Mouse (Mus musculus) lung, postnatal 0 days (tissue): Measurements from ENCODE around the gene Tmem59. TPM values are rescaled to one million over a fixed set of nuclear protein-coding genes. Genes with fewer than 3 reads are reported as not detected.

Experiments used
- ATAC-seq: fragments of 200-750 bp; cut with Nextera tagmentation; 2 replicates; pipeline ENCODE4 v1.8.0; 2017; ENCODE audit warnings: moderate library complexity
- DNase-seq: peaks from one replicate; pipeline ENCODE4 v3.0.0-alpha.2; 2016; ENCODE audit warnings: low spot score
- H3K27ac ChIP-seq: fragments of 300-500 bp; sonication (generic); 2 replicates; pipeline ENCODE4 v1.5.1; 2014; ENCODE audit warnings: antibody characterized with exemption, mild to moderate bottlenecking, low read length, mixed read lengths
- H3K27me3 ChIP-seq: fragments of 300-500 bp; sonication (generic); replicated peaks from 2 replicates; pipeline ENCODE4 v1.6.1; 2014; ENCODE audit warnings: low read length, mixed read lengths; ENCODE audit not compliant: insufficient read depth
- H3K36me3 ChIP-seq: fragments of 300-500 bp; sonication (generic); 2 replicates; pipeline ENCODE4 v1.6.1; 2014; ENCODE audit warnings: low read length, mixed read lengths; ENCODE audit not compliant: insufficient read depth
- H3K4me1 ChIP-seq: fragments of 300-500 bp; sonication (generic); 2 replicates; pipeline ENCODE4 v1.6.1; 2014; ENCODE audit warnings: antibody characterized with exemption, low read depth, low read length, mixed read lengths; ENCODE audit not compliant: insufficient read depth
- H3K4me2 ChIP-seq: fragments of 300-500 bp; sonication (generic); replicated peaks from 2 replicates; pipeline ENCODE4 v1.6.1; 2014; ENCODE audit warnings: low read depth, mild to moderate bottlenecking, low read length, moderate library complexity, mixed read lengths
- H3K4me3 ChIP-seq: fragments of 300-500 bp; sonication (generic); 2 replicates; pipeline ENCODE4 v1.5.1; 2014; ENCODE audit warnings: low read depth, low read length
- H3K9ac ChIP-seq: fragments of 300-500 bp; sonication (generic); replicated peaks from 2 replicates; pipeline ENCODE4 v1.6.1; 2014; ENCODE audit warnings: low read depth, mild to moderate bottlenecking
- H3K9me3 ChIP-seq: fragments of 300-500 bp; sonication (generic); 2 replicates; pipeline ENCODE4 v1.6.1; 2016; ENCODE audit warnings: low read length, mixed read lengths
- CTCF ChIP-seq: IDR thresholded peaks from 2 replicates; pipeline ENCODE4 v1.5.1; 2016; ENCODE audit warnings: antibody characterized with exemption, mild to moderate bottlenecking
- EP300 ChIP-seq: IDR thresholded peaks from 2 replicates; pipeline ENCODE4 v1.6.1; 2016; ENCODE audit warnings: antibody characterized with exemption, mild to moderate bottlenecking, control low read depth
- WGBS: fragments of 180-500 bp; shearing (Covaris S2); extraction: QIAGEN DNeasy Blood & Tissue Kit; methylation state at CpG from one replicate; pipeline ENCODE4 v1.1.7; 2014; 5-methylcytosine and 5-hydroxymethylcytosine counted together
- polyA plus RNA-seq: library from polyadenylated mRNA; unstranded; fragments of >200 nt; fragmentation: Nextera tagmentation; extraction: Ambion mirVana; gene quantifications from 2 replicates; pipeline ENCODE4 v1.2.1, GENCODE M21; 2015

Gene Tmem59
- polyA plus RNA-seq, 1 experiment from 2014 or later: 790 TPM

DNA sequence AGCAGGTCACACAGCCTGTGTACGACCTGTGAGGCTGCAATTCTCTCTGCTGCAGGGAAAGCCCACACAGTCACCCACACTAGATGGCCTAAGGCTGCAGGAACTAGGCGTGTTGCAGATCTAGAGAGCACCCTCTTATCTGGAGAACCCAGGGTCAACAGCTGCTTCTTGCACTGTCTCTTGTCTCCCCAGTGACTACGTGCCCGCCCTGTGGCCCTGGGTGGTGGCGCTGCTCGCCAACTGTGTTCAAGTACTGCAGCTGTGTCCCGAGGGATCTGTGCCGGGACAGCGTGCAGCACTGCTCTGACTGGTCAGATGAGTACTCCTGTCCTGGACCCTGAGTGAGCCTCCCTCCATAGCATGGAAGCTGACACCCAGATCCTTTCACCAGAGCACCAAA is 39.4 kb downstream of the Tmem59 start:
- Histone ChIP-seq H3K9ac (no peak overlapping the region), H3K4me1 (no peaks in the 10 kb centered on the region), H3K4me2 (no peak overlapping the region), H3K9me3 (no peaks in the 10 kb centered on the region), H3K4me3 (no peak overlapping the region), H3K36me3 (no peaks in the 10 kb centered on the region), H3K27ac (no peak overlapping the region), H3K27me3 (no peaks in the 10 kb centered on the region)
- peak; percentile 23; the same call in 1 of the 2 replicates for ATAC-seq
- no peak for TF ChIP-seq CTCF
- no peak for TF ChIP-seq EP300
- no peak for DNase-seq
- WGBS: 48% methylated on average over 9 of the region's 9 CpGs

DNA sequence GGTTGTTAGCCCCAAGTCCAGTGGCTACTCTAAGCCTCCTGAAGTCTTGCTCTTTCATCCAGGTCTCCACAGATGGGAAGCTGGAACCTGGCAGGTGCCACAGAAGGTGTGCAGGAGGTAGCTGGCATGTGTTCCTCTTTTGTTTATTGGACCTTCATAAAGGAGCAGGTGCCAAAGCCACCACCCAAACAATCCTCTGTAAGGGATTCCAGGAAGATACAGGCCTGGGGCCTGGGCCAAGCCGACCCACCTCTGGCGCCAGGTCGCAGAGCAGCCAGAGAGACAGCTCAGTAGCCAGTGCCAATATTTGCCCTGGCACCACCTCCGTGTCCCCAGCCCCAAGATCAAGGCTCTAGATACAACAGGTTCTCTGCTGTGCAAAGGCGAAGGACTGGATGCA is 43.3 kb downstream of the Tmem59 start:
- no peaks in the 10 kb centered on the region for H3K4me1 ChIP-seq
- DNase-seq: no peak
- no peak overlapping the region for H3K4me2 ChIP-seq
- H3K4me3 ChIP-seq: no peak overlapping the region
- no peak overlapping the region for H3K9ac ChIP-seq
- H3K27me3 ChIP-seq: no peaks in the 10 kb centered on the region
- no peaks in the 10 kb centered on the region for H3K9me3 ChIP-seq
- H3K36me3 ChIP-seq: no peaks in the 10 kb centered on the region
- H3K27ac ChIP-seq: no peak overlapping the region
- no peak for ATAC-seq
- WGBS: 53% methylated on average over 5 of the region's 5 CpGs
- TF ChIP-seq CTCF (no peak), EP300 (no peak)

DNA sequence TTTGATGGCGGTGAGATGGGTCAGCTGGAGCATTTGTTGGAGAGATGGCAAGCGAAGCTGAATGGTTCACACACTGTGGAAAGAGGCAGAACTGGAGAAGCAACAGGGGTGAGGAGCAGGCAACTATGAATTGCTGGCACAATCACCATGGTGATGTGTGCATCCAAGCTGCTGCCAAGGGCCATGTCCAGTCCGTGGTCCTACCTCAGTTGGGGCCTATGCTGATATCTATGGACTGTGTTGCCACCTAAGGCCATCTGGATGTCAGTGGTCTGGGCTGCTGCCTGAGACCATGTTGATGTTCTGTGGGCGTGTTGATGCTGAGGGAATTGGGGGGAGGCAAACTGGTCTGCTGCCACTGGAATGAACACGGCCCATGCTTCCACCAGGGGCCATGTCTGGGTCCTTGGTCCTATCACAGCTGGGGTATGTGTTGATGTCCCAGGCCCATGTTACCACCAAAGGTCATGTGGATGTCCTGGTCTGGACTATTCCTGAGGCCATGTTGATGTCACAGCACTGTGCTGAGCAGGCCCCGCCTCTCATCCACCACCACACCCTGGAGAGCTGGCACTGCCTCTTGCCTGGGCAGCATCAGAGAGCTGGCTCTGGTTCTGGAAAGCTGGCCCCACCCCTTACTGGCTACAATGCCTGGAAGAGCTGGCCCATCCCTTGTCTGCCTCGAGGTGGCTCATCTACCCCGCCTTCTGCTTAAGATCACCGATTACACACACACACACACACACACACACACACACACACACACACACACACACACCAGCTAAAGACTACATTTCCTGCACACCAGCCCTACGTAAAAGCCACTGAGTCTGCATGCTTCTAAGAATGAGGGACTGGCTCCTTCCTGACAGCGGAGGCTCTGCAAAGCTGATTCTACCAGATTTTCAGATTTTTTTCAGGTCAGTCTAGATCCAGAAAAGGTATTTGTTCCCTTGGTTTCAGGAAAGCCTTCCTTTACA is 45.3 kb downstream of the Tmem59 start:
- peak; percentile 71 for DNase-seq
- H3K4me2 ChIP-seq: no peak overlapping the region
- 65% methylated on average over 11 of the region's 11 CpGs for WGBS
- TF ChIP-seq CTCF: no peak
- H3K4me1 ChIP-seq: no peaks in the 10 kb centered on the region
- no peaks in the 10 kb centered on the region for H3K27me3 ChIP-seq
- peak; percentile 92 for ATAC-seq
- H3K27ac ChIP-seq: no peak overlapping the region
- no peaks in the 10 kb centered on the region for H3K36me3 ChIP-seq
- no peaks in the 10 kb centered on the region for H3K9me3 ChIP-seq
- no peak overlapping the region for H3K4me3 ChIP-seq
- H3K9ac ChIP-seq: no peak overlapping the region

DNA sequence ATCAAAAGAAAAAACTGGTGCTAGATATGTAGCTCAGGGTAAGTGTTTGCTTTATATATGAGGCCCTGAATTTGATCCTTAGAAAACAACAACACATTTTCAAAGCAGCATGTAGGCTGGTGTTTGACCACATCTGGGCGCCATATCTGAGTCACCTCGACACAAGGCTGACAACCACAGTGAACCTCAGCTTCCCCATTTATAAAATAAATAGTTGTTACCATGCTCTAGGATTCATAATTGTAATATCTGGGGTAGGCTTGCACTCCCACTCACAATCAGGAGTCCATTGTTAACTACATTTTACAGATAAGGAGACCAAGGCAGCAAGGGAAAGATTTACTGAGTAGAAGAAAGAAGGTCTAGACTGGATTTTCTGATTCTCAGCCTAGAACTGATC is 48.1 kb downstream of the Tmem59 start:
- DNase-seq (no peak), ATAC-seq (no peak)
- no peak overlapping the region for H3K27ac ChIP-seq
- H3K9me3 ChIP-seq: no peaks in the 10 kb centered on the region
- TF ChIP-seq CTCF (no peak), EP300 (no peak)
- no peak overlapping the region for H3K9ac ChIP-seq
- peaks cover 5% of the 10 kb centered on the region; the same call in 1 of the 2 replicates for H3K4me1 ChIP-seq
- no peak overlapping the region for H3K4me3 ChIP-seq
- H3K27me3 ChIP-seq: no peaks in the 10 kb centered on the region
- no peaks in the 10 kb centered on the region for H3K36me3 ChIP-seq
- H3K4me2 ChIP-seq: no peak overlapping the region
- 84% methylated on average over 2 of the region's 2 CpGs for WGBS

DNA sequence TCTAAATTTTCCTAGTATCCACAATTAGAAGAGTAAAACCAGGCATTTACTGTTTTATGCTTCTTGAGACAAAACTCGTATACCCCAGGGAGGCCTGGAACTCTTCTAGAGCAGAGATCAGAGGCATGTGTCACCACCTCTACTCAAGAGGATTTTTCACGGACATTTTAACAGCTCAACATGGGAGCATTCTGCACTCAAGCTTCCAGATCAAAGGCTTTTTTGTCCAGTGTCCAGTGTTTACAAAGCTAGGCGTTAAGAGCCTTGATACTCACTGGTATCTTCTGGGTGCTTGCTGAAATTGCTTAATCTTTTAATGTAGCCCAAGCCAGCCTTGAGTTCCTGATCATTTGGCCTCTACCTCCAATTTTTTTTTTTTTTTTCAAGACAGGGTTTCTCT is 54.0 kb downstream of the Tmem59 start:
- TF ChIP-seq CTCF (no peak), EP300 (no peak; the same call in 1 of the 2 replicates)
- Histone ChIP-seq H3K27ac (no peak overlapping the region), H3K9me3 (no peaks in the 10 kb centered on the region), H3K4me3 (no peak overlapping the region), H3K4me2 (no peak overlapping the region), H3K36me3 (peaks cover 12% of the 10 kb centered on the region), H3K9ac (no peak overlapping the region), H3K27me3 (no peaks in the 10 kb centered on the region), H3K4me1 (peaks cover 6% of the 10 kb centered on the region; the same call in 1 of the 2 replicates)
- DNase-seq: peak; percentile 77
- peak; percentile 91 for ATAC-seq
- WGBS: 42% methylated on average over 3 of the region's 3 CpGs

DNA sequence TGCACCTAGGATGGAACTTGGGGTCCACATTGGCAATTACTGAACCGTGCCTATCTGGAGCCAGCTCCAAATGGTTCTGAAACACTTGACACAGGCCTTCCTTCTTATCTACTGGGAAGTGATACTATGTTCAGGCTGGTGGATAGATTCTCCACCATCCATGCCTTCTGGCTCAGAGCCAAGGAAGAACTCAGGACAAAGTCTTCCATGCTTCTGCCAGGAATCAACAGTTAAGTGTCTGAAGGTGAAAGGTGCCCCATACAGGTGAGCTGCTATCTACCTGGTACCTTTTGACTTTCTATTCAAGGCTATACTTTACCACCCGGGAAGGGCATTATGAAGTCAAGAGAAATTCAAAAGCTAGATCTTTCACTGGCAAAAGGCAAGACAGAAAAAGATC is 60.1 kb downstream of the Tmem59 start:
- Histone ChIP-seq H3K36me3 (peaks cover 22% of the 10 kb centered on the region), H3K27me3 (no peaks in the 10 kb centered on the region), H3K4me1 (no peaks in the 10 kb centered on the region), H3K9me3 (no peaks in the 10 kb centered on the region), H3K4me2 (no peak overlapping the region), H3K27ac (no peak overlapping the region), H3K9ac (no peak overlapping the region), H3K4me3 (no peak overlapping the region)
- DNase-seq (no peak), ATAC-seq (no peak)
- no peak for TF ChIP-seq CTCF
- no peak for TF ChIP-seq EP300
- 93% methylated on average over 2 of the region's 2 CpGs for WGBS
